Mouse (Mus musculus): ENCODE measurements at regions not wholly inside any gene's neighbourhood (a gene's known extent, or its start where the extent isn't known, plus 50 kb on each side); places are given as distances from the start of the nearest gene placed in this dataset.

DNA sequence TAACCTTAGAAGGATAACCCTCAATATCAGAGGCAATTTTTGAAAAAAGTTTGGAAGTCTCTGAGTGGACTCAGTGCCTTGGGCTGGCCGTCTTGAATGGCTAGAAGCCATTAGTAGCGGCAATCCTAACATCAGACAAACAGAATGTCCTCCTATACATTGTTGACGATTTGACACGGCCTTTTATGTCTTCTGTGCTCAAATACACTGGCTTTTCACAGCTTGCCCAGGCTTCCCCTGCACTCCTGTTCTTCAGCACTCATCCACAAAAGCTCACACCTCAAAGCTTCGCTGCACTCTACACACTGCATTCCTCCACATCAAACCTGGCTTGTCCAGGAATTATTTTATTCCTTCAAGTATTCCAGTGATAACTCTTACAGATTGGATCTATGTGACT is 186.5 kb upstream of the Tenm3 start:
- TF ChIP-seq CTCF (IDR thresholded peaks at IDR 0.05; ENCODE audit: control insufficient read depth, insufficient read depth, insufficient replicate concordance, low read depth, low read length) = no peak
- no peak for TF ChIP-seq POLR2A (IDR thresholded peaks at IDR 0.05; ENCODE audit: control insufficient read depth, low read depth, low read length)
